Mouse (Mus musculus) WW6 (cell line): Measurements from ENCODE around the gene Ccdc97.

Experiments used
- DNase-seq: peaks from one replicate; pipeline ENCODE4 v3.0.0-alpha.2; 2013; ENCODE audit warnings: low read depth, low spot score

Gene Ccdc97

DNA sequence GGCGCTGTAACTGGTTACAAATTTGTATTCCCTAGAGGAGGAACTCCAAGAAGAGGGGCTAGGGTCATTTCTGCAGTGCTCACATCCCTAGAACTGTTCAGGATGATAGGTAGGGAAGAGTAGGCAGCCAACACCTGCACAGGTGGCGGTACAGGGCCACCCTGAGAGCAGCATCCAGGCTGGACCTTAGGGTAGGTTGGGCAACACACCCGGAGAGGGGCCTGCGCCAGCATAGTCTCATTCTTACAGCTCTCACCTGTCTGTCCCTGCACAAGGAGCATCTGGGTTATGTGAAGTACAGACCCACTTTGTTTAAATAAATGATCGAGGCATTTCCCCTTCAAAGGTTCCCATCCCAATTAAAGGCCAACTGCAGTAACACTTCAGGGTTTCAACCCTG, 1.9 kb upstream of the Ccdc97 start:
- DNase-seq, result no peak

DNA sequence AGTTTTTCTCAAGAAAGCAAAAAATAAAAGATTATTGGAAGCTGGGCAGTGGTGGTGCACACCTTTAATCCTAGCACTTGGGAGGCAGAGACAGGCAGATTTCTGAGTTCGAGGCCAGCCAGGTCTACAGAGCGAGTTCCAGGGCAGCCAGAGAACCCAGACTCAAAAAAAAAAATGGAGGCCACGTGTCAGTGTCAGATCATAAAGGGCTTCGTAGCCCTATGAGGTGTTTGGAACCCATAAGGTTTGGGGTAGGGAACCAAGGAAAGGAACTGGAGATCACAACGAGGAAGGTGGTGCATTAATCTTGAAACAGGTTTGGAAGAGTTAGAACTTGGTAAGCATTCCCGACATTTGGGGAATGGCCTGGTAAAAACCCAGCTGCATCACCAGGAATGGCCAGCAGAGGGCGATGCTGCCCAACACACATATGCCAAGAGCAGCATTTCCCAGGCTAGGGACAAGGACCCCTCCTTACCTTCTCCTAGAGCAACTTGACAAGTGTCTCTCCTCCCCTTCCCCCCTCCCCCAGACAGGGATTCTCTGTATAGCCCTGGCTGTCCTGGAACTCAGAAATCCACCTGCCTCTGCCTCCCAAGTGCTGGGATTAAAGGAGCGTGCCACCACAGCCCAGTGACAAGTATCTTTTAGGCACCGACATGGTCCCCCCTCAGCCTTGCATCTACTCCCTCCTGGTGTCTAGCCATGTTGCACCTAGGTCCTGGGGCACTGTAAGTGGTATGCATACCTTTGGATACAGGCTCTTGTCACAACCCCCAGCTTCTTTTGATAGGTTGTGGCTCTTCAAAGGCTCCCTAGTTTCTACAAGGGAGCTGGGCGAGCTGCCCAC, 1.1 kb upstream of the Ccdc97 start:
- DNase-seq, result no peak

DNA sequence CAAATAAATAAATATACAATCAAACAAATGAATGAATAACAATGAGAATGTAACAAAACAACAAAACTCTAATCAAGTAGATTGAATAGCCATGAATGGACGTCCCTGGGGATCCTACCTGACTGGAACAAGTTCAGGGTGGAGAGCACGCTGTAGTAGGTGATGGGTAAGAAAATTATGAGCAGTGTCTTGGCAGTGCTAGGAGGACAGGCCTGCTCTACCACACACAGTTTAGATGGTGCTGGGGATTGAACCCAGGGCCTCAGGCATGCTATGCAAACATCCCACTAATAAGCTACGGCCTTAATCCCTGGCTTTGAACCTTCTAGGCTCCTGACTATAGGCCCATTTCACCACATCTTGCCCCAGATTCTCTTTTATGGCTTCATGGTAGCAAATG, 1.4 kb downstream of the Ccdc97 start:
- DNase-seq, result no peak

DNA sequence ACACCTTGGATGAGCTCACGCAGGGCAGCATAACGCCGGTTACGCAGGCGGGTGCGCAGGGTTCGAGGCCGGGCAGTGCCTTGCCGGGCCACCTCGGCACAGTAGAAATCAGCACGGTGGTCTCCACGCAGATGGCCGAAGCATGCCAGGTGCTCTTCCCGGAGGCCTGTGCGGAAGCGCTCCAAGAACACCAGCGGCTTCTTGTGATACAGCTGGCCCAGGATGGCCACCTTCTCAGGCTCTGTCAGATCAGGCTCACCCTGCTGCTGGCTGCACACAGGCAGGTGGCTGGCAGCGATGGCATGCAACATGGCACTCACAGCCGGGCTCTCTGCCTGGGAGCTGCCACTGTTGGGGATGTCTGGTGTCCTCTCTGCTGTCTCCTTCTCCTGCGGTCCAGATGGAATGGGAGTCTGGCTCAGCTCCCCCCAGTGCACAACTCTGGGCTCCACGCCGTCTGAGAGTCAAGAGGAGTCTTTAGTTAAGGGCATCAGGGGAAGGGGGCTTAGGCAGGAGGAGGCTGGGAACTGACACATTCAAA, 3.1 kb downstream of the Ccdc97 start:
- no peak for DNase-seq

DNA sequence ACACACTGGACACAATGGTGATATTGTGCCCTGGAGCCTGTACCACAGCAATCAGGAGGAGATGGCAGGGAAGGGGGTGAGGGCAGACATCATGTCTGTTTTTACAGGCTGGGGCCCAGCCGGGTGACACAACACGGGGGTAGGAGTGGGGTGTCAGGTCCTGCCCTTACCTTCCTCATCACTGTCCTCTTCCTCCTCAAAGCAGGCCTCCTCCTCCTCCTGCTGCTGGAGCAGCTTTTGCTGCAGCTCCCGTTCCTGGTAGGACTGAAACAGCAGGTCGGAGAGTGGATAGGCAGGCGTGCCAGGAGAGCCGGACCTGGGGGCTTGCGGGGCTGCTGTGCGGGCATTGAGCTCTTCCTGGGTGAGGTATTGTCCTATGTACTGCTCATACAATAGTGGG, 4.3 kb downstream of the Ccdc97 start:
- DNase-seq, result no peak

DNA sequence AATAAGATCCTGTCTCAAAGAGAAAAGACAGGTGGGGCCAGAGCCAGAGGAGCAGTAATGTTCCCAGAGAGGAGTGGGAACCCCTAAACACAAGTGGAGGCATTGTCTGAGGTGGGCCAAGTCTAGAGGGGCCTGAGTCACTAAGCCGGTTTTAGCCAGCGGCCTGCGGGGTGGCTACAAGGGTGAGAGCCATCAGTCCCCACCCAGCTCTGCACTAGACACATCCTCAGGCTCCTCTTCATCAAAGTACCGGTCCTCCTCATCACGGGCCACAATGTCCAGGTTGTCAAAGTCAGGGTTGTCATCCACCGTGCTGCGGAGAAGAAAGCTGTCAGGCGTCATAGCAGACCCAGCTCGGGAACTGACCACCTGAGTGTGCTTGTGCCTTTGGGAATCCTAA, 6.1 kb downstream of the Ccdc97 start:
- no peak for DNase-seq

DNA sequence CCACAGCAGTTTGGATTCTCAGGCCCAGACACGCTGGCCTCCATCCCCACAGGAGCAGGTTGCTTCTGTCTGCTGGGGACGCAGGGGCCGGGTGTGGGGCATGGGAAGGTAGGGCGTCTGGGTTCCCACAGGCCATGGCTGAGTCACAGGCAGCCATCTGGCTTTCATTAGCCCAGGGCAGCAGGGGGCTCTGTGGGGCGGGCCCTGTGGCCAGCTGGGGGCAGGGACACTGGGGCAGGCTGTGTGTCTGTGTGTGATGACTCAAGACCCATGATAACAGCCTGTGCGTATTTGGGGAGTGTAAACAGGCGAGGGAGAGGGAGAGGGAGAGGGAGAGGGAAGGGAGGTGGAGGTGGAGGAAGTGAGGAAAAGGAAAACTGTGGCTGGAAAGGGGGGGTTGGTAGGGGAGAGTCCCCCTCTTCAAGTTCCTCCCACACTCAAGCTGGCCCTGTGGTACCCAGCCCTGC, 7.1 kb downstream of the Ccdc97 start:
- no peak for DNase-seq

DNA sequence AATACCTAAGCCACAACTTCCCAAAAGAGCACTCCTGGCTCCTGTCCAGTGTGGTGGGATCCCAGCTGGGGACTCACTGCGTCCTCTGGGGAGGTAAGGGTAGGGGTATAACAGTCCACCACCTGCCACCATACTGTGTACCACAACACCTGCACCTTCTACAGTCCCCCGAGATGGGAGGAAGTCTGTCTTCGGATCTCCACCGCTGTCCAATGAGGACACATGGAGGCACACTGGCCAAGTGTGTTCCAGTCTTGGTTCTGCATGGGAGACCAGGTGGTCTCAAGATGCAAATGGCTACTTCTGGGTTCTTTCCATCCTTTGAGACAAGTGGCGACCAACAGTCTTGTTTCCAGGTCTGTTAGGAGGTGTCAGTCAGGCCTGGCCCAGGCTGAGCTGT, 7.7 kb downstream of the Ccdc97 start:
- DNase-seq, result no peak

DNA sequence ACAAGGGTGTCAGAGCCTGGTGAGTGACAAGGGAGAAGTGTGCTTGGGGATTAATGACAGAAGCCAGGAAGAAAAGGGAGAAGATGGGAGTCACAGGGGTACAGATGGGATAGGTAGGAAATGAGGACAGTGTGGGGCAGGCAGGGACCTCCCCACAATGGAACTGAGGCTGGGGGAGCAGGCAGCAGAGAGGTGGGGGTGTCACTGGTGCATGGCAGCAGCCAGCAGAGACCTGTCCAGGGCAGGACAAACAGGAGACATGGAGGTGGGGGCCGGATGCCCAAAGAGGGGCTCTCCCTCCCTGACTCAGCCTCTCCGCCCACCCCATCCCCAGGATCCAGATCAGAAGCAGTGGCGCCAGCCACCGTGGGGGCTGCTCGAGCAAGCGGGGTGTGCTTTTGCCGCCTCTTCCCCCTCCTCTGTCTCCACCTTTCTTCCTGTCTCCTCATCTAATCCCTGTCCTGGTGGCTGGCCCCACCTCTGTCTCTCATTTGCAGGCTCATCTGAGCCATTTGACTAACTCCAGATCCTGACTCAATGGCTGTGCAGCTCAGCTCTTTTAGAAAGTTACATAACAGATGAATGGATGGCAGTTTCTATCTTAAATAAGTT, 8.3 kb downstream of the Ccdc97 start:
- no peak for DNase-seq

DNA sequence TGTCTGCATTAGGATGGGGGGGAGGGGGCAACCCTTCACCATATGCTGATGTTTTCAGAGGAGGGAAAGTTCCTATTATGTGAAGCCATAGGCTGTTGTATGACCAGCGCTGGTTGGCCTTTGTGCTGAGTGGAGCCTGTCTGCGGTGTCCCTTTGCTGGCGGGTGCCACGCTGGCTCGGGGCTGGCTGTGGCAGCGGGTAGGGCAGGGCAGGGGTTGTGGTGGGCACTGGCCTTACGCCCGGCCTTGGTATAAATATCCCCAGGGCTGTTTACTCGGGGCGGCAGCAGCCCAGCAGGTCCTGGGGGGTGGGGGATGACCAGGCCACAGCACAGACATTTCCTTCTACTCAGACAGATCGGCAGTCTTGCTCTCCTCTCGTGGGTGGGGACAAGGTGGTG, 8.9 kb downstream of the Ccdc97 start:
- DNase-seq, result no peak

DNA sequence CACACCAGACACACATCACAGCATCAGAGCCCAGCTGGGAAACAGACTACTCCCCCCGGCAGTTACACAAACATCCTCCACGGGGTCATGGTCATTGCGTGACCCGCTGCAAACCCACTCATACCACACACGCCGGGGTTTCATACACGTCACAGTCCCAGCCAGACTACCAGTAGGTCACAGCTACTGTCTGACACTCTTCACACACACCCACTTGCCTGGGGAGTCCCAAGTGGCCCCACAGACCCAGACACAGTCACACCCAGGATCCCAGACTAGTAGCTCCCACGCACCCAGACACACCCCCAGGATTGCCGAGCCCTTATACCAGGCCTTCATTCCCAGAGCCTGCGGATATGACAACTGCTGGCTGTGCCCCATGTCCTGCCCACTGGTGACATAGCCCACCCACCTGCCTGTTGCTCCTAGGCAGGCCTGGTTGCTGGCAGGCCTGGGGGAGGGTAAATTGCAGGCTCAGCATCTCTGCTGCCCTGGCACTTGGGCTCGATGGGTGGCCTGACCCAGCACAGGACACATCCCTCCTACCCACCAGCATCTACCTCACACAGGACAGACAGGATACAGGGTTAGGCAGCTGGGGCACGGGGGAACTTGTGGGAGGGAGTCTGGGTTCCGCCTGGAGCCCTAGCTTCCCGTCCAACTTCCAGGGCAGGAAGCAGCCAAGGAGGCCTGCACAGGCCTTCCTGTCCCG, 11.2 kb downstream of the Ccdc97 start:
- no peak for DNase-seq

DNA sequence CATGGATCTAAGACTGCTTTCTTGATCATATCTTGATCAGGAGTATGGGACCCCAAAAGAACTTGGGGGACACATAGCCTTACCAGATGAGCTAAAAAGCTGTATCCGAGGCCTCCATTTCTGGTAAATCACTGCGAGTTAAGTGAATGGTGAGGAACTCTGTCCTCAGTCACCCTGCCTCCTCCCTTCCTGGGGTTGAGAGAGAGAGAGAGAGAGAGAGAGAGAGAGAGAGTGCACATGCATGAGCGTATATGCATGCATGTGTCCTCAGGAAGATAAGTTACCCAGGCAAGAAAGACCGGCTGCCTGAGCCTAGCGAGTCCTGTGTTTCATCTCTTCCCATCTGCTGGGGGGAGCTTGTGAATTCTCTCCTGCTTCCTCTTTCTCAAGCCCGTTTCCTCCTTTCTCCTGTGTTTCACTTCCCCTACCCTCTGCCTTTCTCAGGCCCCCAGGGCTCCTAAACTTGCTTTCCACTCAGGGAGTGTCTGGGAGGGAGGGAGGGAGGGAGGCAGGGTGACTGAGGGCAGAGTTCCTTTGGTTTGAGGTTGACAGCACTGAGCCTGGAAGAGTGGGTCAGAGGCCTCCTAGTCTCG, 12.2 kb downstream of the Ccdc97 start:
- DNase-seq, result no peak

DNA sequence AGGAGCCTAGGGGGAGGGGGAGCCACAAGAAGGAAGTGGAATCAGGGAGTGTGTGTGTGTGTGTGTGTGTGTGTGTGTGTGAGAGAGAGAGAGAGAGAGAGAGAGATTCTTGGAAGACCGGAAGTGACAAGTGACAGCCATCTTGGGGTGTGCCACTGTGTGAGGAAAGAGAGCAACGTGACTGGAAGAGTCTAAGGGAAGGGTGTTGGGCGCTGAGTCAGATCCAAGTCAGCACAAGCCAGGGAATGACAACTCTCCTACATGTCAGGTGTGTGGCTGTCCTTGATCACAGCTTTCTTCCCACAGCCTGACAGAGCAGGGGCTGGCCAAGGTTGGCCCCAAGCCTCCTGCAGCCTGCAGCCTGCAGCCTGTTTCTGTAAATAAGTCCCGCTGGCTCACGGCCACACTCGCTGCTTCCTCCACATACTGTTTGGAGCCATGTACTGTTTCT, 13.1 kb downstream of the Ccdc97 start:
- no peak for DNase-seq

DNA sequence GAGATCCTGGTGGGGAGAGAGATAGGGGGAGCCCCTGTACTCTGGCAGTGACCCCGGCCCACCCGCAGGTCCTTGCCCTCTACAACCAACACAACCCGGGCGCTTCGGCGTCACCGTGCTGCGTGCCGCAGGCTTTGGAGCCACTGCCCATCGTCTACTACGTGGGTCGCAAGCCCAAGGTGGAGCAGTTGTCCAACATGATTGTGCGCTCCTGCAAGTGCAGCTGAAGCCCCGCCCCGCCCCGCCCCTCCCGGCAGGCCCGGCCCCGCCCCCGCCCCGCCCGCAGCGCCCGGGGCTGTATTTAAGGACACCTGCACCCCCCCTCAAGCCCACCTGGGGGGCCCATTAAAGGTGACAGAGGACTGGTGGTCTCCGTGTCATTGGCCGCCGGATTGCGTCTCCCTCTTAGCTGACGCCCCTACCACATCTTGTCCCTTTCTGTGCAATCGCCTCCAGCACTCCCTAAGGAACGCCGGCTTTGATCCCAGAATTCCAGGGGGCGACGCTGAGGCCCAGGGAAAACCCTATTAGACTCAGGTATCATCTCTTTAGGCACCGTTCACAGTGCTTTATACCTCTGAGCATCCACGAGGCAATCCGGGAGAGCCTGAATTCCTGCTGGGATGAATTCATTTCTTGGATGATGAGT, 14.0 kb downstream of the Ccdc97 start:
- DNase-seq, result no peak

DNA sequence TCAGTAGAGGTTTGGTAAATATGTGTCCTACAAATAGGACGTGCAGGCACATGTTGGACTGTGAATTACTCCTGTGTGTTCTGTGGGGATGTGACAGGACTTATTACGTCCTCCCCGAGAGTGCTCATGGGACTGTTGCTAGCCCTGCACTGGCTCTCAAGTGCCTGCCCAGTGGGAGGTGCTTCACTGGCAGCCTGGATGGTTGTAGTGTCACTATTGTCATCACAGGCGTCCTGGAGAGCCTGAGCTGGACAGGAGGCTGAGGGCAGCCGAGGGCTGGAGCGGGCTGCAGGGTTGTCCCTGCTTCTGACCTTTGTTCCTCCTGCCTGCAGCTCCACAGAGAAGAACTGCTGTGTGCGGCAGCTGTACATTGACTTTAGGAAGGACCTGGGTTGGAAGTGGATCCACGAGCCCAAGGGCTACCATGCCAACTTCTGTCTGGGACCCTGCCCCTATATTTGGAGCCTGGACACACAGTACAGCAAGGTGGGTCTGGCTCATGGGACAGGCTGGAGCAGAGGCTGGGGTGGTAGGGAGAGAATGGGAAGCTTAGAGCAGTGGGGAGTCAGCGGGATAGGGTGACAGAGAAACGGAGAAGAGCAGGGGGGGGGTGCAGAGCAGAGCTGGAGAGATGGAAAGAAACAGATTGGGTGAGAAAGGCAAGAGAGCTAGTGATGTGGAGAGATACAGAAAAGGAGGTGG, 14.9 kb downstream of the Ccdc97 start:
- DNase-seq, result no peak

DNA sequence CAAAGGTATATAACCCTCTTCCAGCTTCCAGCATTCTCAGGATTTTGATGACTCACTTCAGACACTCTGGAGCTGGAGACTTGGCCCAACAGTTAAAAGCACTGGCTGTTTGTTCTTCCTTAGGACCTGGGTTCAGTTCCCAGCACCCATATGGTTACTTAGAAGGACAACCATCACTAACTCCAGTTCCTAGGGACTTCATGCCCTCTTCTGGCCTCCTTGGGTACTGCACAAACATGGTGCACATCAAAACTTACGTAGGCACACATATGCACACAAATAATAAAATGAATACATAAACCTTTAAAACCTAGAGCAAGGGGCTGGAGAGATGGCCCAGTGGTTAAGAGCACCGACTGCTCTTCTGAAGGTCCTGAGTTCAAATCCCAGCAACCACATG, 16.5 kb downstream of the Ccdc97 start:
- DNase-seq, result no peak

DNA sequence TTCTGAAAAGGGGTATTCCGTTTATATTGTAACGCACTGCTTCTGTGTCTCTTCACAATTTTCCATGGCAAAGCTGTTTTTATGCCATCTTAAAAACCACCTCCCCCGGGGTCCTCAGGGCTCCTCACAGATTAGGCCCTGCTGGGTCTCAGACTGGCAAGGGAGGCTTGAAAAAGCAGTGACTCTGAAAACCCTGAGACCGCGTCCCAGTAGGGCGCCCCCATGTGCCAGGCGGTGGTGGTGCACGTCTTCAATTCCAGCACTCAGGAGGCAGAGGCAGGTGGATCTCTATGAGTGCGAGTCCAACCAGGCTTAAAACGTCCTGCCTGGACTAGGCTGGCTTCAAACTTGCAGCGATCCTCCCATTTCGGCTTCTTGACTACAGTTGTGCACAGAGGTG, 18.2 kb downstream of the Ccdc97 start:
- DNase-seq, result no peak

DNA sequence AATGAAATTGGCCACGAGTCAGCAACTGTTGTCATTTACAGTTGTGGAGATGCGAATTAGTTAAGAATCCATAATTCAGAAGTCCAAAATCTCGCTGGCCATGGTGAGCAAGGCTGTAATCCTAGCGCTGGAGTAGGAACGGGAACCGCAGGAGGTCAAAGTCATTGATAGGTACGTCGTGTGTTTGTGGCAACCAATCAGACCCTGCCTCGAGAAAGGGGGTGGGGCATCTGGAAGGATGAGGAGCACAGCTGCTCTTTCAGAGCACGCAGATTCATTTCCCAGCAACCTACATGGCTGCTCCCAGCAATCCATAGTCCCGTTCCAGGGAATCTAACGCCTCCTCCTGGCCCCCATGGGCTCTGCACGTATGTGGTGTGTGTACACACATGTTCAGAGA, 19.0 kb downstream of the Ccdc97 start:
- DNase-seq, result peak; percentile 75

DNA sequence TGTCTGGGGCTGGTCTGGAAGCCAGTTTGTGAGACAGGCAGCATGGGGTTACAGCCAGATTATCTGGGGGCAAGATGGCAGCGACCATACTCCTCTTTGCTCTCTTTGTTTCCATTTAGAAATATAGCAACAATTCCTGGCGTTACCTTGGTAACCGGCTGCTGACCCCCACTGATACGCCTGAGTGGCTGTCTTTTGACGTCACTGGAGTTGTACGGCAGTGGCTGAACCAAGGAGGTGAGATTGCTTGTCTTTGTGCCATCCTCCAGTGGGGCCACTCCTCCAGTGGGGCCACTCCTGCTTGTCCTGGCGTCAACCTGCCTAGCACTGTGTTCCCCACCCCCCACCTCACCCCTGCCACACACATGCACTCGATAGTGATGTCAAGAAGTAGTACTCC, 24.8 kb downstream of the Ccdc97 start:
- DNase-seq, result no peak

DNA sequence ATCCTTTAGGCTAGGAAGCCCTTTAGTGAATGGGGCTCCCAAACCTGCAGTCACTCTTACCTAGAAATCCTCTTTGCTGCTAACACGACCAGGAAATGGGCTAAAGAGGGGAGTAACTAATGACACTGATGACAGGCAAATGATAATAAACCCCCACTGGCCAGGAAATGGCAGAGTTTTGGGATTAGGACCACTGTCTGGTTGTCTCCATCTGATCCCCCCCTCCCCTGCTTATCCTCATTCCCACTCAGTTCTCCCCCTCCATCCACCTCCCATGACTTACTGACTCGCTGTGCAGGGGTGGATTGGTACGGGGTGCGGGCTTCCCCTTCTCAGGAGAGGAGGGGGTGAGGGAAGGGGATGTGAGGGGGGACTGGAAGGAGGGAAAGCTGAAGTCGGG, 28.8 kb downstream of the Ccdc97 start:
- no peak for DNase-seq

DNA sequence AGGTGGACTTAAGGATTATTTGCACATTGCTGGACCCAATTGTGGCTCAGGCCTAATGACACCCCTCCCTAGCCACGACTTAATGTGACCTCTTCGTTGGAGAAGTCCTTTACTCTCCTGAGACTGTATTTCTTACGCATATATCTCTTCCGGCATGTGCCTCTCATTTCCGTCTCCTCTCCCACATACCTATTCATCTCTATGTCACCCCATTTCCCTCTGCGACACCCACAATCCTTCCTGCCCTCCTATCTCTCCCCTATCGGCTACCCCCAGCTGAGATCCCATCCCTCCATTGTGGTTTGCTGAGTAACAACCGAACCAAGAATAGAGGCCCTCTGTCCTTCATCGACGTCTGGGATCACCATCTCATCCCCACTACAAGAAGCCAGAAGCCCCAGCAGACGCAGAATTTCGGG, 29.3 kb downstream of the Ccdc97 start:
- DNase-seq, result no peak
